Mouse (Mus musculus): Measurements from ENCODE around the gene Cacnb4.

DNA sequence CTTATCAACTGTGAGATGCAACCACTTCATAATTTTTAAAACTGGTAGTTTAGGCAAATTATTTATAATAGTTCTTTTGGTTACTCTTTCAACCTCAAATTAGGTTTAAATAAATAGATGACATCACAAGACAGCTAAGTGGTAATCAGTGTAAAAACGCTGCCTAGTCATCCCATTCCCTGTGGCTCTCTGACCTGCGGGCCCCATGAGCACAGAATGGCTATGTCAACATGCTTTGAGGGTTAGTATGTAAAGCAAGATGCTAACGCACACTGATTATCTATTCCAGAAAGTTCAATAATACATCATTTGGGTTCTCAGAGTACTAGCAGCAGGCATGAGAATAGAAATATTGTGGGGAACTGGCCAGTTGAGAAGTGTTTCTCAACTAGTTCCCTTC, 108.5 kb downstream of the Cacnb4 start:
- TF ChIP-seq CTCF (conservative IDR thresholded peaks at IDR 0.05; ENCODE audit: low read length) (no peak), POU5F1 (IDR thresholded peaks at IDR 0.05; ENCODE audit: borderline replicate concordance, low read length) (no peak)
